Mouse (Mus musculus) mesoderm, embryonic 11.5 days (tissue): ENCODE measurements around the gene Pde10a.

Source experiments
- DNase-seq: peaks from one replicate; pipeline ENCODE4 v3.0.0-alpha.2; 2012; ENCODE audit warnings: low read depth, low spot score

Pde10a gene

DNA sequence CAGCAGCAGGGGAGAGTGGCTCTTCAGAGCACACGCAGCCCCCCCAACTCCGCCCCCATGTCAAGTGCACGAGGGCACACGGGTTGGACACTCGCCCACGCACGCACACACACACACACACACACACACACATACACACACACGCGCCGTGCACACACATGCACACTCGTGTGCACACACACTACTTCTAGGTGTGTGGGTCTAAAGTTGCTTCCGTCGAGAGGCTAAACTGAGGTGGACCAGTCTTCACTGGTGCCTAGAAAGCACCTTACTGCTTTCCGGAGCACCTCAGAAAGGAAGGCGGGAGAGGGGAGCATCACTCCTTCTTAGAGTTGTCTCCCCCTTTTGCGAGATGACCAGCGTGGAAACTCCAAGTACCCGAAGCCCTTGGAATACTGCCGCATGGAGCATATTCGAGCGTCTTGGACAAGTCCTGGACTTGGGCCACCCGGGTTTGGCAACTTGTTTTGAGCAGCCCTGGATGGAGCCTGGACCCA, at the start of gene Pde10a:
Gene Pde10a (plus strand): TSS at position 148 of the 497 bp plus-strand sequence.
- no peak for DNase-seq

DNA sequence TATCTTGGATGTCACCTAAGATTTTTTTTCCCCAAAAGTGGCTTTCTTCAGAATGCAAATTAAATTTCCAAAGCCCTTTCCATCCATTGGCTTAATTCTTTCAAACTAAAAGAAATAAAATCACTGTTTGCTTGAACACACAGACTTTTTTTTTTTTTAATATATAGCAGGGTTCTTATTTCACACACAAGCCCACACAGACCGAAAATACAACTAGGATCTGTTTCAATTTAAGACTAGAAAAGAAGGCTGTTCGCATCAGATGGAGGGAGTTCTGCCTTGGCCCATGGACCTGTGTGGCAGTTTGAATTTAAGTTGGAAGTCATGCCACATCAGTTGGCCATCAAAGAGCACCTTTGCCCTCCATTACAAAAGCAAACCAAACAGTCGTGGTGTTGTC, 46.6 kb upstream of the Pde10a start:
- no peak for DNase-seq

DNA sequence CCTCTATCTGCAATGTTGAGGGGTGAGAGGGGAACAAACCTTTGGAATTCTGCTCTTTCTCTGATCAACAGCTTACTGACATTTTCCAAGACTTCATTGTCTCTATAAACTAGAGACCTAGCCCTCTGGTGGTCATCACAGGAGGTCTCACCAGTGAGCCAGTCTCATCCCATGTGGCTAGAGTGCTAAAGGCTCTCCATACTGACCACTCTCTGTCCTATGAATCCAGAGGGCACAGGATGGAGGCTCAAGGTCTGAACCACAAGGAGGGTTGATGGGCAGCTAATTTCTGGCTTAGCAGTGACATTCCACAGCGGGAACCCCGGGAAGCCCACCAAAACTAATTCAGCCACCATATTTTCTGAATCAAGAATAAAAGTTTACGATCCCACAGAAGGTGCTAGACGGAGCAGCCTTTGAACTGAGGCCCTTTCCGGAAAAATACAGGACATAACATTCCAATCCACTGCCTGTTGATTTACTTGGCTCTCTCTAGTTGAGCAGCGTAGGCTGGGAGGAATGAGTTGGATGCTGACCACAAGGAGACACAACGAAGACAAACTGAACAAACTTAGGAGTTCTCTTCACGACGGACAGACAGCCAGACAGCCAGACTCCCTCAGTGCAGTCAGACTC, 45.6 kb upstream of the Pde10a start:
- no peak for DNase-seq

DNA sequence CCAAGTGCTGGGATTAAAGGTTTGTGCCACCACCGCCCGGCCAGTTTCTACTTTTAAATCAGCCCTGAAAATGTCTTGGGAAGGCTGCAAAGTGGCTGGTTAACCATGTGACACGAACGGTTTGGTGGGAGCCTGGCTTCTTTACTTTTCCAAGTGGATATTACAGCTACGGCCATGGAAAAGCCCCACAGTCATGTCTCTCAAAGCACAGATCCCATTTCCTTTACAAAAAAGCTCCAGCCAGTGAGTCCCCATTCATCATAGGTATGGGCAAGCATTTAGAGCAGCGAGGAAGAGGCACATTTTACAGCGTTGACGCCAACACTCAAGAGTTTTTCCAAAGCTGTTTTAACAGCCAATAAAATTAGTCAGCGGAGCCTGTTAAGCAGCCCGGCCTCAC, 43.4 kb upstream of the Pde10a start:
- no peak for DNase-seq

DNA sequence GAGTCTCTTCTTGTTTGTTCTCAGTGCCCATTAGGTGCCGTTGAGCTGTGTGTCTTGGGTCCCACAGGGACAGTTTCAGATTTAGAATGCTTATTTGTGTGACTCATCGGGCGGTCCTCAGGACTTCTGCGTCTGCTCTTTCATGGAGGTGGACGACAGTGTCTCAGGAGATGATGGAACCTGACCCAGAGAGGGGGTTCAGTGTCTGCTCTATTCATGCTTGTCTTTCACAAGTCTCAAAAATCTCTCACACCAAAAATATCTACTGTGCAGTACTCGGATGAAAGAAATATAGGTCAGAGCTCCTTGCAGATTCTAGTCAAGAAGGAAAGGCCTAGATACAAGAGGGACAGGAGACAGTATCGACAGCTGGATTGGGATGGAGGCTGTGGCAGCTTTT, 42.3 kb upstream of the Pde10a start:
- DNase-seq, result no peak

DNA sequence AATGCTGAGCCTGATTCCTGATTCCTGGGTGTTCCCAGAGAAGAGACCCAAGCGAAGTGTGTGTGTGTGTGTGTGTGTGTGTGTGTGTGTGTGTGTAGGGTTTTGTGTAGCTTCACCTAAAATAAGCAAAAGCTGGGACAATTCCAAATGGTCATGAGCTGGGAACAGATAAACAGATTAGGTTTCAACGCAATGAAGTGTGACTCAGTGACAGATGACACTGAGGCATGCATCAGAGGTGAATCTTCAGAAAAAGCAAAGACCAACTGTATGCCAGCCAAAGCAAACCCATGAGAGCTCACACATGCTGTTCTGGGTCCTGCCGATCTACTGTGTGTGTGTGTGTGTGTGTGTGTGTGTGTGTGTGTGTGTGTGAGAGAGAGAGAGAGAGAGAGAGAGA, 40.9 kb upstream of the Pde10a start:
- no peak for DNase-seq

DNA sequence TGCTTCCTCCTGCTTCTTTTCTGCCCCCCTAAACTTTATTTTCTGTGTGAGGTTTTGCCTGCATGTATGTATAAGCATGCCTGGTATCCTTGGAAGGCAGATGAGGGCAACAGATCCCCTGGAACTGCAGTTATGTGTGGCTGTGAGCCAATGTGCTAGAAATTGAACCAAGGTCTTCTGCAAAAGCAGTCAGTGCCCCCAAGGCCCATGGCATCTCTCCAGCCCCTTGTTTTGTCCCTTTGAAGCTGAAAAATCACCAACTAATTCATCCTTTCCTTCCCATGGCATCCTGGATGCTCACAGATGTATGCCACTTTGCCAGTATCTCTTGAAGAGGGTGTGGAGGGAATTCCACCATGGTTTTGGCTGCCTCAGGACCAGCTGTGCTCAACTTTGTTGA, 40.0 kb upstream of the Pde10a start:
- no peak for DNase-seq

DNA sequence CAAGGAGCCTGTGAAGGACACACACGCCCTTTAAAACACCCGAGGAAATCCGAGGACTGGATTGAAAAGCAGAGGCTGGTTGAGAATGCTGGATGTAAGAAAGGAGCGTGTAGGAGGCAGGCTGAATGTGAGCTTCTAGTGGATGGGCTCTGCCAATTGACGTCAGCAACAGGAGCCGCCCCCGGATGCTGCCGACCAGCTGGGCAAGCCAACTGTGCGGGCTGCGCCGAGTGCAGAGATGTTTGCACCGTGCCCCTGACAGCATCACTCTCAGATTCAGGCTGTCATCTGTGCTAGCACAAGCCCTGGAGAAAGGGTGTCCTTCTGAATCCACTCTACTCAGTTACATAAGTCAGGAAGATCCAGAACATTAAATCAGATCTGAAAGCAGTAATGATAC, 37.3 kb upstream of the Pde10a start:
- DNase-seq, result no peak

DNA sequence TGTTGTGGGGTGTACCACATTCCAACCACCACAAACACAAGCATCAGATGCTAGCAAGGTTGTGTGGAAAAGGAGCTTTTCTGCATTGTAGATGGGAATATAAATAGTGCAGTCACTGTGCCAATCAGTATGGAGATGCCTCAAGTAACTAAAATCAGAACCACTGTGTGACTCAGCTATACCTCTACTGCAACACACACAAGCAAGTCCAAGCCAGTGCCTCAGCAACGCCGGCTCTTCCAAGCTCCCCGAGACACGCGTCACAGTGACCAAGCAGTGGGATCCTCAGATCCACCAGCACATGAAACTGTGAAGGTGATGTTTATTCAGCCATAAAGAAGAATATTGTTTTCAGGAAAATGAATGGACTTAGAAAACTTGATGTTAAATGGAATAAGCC, 34.2 kb upstream of the Pde10a start:
- no peak for DNase-seq

DNA sequence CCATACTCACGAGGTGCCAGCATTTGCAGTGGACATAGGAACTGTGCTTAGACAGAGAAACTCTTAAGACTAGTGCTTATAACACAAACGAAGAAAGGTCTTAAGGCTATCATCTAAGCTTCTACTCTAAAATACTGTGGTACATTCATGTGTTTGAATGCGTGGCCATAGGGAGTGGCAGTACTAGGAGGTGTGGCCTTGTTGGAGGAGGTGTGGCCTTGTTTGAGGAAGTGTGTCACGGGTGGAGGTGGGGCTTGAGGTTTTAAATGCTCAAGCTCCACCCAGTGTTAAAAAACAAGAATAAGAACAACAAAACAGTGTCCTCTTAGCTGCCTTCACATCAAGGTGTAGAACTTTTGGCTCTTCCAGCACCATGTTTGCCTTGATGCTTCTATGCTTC, 31.7 kb upstream of the Pde10a start:
- DNase-seq, result no peak

DNA sequence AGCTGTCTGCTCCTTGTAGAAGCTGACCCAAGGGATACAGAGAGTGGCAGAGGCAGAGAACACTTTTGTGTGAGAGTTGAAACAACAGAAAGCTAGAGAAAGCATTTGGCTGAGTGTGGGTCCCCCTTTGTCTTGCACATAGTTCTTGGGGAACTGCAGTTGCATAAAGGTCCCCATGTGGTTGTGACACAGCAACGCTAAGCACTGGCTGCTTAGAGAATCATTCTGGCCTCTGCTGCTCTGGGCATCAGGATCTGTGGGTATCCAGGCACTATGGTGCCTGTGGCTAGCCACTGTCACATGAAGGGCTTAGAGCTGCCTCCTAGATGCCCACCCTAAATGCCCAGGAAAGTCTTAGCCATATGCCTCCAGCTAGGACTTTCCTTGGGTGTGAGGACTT, 27.0 kb upstream of the Pde10a start:
- DNase-seq, result no peak

DNA sequence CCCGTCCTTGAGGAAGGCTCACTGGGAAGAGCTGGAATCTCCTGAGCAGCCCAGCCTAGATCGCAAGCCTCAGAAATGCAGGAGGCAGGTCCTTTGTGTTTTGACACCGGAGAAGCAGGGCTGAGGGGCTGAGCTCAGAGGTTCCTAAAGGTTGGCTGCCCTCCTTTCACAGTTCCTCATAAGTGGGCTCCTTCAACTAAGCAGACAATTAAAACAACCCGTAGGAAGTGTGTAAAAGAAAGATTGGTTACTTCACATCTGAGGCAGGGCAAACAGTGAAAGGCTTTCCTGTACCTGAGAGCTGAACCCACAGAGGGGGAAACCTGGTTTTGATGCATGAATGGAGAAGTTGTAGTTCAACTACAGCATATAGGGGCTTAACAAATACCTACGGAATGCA, 26.5 kb upstream of the Pde10a start:
- DNase-seq, result no peak

DNA sequence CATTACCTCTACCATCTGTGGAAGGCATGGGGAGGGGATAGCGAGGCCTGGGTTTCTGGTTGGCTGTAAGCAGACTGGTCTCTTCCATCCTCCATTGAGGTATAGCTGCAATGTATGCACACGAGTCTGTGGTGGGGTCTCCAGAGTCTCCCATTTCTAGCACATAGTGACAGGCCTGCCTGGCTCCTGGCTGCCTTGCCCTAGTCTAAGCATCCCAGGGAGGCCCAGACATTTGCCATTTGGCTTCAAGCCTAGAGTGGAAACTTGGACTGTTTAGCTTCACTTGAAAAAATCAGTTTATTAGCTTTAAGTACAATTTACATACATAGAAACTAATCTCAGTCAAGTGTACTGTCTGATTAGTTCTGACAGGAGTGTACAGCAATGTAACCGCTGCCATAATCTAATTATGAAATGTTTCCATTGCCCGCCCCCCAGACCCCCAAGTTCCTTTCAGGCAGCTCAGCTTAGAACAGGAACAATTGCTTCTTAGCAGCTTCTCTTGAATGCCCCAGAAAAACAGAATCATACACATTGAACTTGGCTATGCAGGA, 25.5 kb upstream of the Pde10a start:
- no peak for DNase-seq

DNA sequence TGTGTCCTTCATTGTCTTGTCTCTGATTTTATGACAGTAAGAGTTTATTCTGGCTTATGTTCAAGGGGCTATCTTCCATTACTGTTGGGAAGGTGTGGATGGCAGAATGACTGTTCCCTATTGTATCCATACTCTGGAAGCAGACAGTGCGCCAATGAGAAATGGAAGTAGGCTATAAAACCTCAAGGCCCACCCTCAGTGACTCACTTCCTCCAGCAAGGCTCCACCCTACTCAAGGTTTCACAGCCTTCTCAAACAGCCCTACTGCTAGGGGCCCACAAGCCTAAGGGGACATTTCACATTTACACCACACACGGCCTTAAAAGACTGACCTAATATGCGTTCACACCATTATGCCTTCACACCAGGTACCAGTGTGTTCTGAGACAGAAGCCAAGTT, 20.8 kb upstream of the Pde10a start:
- no peak for DNase-seq

DNA sequence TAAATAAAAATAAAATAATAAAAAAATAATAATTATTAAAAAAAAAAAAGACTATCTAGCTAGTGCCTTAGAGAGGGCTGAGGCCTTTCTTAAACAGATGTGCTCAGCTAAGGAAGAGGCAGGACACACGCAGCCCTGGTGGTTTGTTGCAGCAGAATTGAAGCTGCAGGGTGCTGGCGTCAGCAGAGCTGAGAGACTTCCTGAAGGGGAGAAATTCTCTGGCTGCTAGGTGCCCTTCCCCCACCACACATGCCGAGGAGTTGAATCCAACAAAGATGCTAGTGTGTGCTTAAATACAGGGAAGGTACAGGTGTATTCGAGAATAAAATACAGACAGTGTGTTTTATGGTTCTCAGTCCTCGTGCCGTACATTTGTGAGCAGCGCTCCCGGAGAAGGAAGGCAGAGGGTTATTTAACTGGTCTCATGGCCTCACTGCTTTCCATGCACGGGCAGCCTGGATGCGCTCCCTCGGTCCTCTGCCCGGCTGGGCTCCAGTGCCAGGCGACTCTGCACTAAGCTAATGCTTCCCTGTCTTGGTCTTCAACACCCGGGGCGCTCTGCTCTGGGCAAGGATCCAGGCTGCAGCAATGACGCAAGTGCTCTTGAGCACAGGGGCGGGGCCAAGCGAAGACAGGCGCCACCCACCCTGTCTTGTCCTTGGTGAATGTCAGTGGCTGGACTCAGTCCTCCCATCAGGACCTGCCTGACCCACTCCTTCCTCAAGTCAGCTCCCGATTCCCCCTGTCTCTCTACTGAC, 19.3 kb upstream of the Pde10a start:
- peak; percentile 76 for DNase-seq

DNA sequence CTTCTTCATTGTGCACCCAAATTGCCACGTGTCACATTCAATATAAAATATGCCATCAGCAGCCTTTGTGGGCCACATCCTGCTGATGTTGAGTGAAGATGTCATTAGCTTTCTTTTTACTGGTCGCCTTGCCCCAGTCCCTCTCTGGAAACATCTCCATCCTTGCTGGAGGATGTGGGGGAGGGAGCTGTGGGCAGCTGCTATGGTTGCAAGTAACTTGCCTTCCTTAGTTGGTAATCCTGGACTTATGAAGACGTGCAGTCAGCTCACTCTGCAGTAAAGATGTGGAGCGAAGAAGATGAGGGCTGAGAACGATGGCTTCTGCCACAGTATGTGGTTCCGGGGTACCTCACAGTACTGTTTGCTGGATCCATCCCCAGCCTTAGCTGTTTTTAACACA, 18.4 kb upstream of the Pde10a start:
- DNase-seq, result no peak

DNA sequence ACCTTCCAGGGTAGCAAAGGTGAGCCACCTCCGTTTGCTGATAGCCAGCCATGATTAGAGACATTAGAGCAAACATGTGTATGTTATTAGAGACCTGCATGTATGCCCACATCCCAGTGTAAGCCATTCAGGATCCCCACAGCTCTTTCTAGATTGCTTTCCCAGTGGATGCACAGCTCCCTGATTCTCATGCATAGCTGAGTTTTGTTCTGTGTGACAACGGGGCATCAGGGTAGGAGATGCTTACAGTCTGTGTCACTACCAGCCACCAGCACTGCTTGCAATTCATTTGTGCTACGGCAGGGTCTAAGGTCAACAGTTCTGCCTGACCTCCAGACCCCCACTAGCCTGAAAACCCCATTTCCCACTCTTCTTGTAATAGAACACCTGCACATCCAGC, 17.5 kb upstream of the Pde10a start:
- DNase-seq, result peak; percentile 27

DNA sequence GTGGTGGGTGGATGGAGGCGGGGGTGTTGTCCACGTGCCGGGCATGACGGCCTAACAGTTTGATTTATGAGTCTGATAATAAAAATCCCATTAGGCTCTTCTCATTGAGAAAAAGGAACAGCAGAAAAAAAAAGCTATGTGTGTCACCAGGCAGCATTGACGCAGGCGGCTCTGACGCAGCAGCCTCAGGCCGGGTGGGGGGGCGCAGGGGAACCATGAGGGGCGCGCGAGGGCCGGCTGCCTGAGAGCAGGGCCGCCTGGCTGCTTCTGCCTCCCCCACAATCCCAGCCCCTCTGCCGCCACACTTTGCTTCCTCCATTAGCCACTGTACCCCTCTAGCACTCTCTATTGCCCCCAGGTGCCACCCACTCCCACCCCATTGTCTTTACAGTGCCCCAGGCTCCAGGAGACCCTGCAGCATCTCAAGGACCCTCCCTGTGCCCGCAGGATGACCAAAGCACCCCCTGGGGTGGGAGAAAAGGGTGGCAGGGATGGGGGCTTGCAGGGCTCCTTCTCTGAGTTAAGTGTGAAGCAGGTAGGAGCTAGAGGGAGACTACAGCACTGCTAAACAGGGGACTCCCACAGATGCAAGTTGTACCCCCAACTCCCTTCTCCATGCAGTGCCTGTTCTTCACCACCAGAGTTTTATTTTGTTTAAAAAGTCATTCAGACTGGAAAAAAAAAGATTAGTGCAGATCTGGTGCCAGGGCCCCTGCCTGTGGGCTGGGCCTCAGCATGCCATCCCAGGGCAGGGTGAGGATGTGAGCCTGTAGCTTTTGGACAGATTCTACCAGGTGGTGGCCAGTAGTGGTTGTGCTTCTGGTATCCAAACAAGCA, 16.6 kb upstream of the Pde10a start:
- peak; percentile 89 for DNase-seq

DNA sequence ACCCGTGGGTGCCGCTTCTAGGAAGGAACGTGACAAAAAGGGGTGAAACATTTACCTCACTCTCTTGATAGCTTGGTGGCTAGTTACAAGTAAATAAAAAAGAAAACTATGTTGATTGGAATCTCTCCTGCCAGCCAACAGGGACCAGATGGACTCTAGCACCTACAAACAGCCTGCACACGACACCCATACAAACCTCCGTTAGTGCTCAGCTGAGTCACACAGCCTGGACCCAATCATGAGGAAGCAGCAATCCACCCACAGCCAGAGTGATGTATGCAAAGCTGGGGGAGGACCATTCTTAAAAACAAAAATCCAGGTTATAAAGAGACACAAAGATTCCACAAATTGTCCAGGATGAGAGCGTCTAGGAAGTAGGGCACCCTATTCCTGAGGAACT, 9.2 kb upstream of the Pde10a start:
- DNase-seq, result no peak

DNA sequence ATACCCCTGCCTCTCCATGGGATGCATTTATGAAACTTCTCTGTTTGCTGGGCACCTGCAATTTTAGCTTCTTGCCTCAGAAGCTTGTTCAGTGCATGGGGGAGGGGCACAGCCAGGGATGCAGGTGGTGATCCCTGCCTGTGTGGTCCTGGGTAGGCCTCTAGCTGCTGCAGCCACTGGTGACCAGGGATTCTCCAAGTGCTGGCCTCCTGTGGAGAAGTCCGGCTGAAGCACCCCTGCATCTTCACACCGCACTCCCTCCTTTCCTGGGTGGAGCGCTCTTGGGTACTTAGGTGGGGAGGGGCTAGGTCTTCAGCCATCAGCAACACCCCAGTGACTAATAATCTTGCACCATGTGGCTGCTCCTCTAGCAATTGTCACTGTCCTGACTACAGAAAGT, 1.2 kb upstream of the Pde10a start:
- no peak for DNase-seq

DNA sequence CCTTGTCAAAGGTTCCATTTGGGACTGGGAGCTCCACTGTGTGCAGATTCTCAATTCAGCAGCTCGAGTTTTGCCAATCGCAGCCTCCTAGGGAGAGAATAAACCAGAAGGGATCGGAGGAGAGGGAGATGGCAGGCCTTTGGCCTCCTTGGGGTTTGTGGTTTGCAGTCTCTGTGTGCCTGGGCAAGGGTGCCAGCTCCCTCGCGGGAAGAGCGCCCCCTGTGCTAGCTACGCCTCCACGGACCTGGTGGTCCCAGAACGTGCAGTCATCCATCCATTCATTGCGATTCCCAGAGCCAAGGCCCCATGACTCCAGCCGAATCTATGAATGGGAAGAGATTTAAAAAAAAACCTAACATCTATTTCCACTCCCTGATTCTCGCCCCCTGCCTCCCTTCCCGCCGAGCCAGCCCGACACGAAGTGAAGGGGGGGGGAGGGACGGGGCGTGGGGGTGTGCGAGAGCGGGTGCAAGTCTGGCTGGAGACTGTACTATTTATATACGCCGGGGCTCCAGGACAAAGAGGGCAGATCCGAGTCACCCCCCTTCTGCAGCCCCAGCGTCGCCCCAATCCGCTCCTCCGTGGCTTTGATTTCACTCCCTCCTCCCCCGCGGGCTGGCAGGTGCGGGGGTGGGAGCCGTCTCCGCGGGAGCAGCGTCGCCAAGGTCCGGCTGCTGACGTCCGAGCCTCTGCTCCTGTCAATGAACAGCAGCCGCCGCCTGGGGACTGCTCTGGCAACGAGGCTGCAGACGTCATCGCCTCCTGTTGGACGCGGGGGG, 596 bp upstream of the Pde10a start:
- DNase-seq, result peak; percentile 78
